Mouse (Mus musculus): ENCODE data around the gene Gm49325. TPM values are rescaled to one million over a fixed set of nuclear protein-coding genes. Genes with fewer than 3 reads are reported as not detected.
A peak's percentile ranks its signal among the peaks of the same experiment; 100 is the strongest.

Gm49325 gene
- polyA plus RNA-seq, 1 experiment from 2014 or later, result not detected

DNA sequence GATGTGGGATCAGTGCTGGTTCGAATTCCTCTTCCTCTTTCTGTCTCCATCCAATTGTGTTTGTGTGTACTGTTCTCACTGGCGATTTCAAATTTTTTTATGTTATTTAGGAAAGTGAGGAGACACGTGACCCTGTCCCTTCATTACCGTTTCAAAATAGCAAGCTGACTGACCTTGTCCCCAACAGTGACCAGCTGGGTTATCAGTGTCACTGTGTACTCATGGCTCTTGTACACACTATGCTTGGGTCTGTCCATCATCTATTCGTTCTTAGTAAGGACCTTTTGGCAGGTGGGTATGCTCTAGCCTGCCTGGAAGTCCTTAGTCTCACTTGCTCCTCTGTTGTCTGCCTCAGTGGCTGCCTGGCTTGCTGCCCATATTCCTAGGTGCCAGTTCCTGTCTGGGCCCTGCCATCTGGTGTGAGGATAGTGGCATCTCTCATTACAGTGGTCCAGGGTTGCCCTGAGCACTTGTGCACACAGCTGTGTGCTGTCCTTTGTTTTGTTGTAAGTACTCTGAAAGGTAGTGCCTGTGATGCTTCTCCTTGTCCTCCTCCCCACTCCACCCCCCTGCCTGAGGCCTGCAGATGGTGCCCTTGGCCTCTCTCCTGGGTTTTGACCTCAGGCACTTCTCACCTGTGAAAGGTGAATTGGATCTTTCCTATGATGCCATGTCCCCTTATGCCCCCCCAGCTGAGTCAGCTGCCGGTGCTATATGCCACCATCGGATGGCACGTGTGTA, 4.4 kb downstream of the Gm49325 start:
- WGBS, result 80% methylated on average over 8 of the region's 8 CpGs
- peaks cover 12% of the 10 kb centered on the region for H3K4me1 ChIP-seq (ENCODE audit: control insufficient read depth, insufficient read depth, low read length)
- H3K4me3 ChIP-seq (ENCODE audit: low read depth, low read length), result no peak overlapping the region
- H3K27ac ChIP-seq (ENCODE audit: low read length), result no peak overlapping the region
- no peak overlapping the region for H3K9ac ChIP-seq (replicated peaks; ENCODE audit: low read depth, low read length)
- no peaks in the 10 kb centered on the region for H3K27me3 ChIP-seq (ENCODE audit: control insufficient read depth, insufficient read depth, low read length)
- no peaks in the 10 kb centered on the region for H3K9me3 ChIP-seq (ENCODE audit: control insufficient read depth, low read depth, low read length)
- H3K36me3 ChIP-seq (ENCODE audit: control insufficient read depth, insufficient read depth, low read length), result peaks cover 46% of the 10 kb centered on the region
- ATAC-seq (ENCODE audit: insufficient number of reproducible peaks, insufficient read depth, low FRiP score, low read depth), result no peak
- no peak overlapping the region for H3K4me2 ChIP-seq (replicated peaks; ENCODE audit: low read depth, low read length)

DNA sequence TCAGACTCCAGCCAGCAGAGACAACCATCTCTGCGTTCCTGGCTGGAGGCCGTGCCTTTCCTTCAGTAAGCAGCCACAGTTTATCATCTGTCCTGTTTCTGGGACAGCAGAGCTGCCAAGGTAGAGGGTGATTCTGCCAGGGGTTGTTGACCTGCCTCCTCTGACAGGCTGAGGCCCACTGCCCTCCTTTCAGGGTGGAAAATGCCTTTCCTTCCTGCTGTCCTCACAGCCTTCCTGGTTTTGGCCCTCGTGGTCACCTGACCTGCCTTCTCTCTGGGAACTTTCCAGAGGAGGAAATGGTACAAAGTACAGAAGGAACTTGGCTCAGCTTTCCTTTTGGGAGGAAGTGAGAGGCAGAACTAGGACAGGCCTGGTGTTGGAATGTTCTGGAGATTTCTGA, 7.4 kb downstream of the Gm49325 start:
- Histone ChIP-seq H3K36me3 (ENCODE audit: control insufficient read depth, insufficient read depth, low read length) (peaks cover 66% of the 10 kb centered on the region), H3K4me3 (ENCODE audit: low read depth, low read length) (no peak overlapping the region)
- no peak for ATAC-seq (ENCODE audit: insufficient number of reproducible peaks, insufficient read depth, low FRiP score, low read depth)

DNA sequence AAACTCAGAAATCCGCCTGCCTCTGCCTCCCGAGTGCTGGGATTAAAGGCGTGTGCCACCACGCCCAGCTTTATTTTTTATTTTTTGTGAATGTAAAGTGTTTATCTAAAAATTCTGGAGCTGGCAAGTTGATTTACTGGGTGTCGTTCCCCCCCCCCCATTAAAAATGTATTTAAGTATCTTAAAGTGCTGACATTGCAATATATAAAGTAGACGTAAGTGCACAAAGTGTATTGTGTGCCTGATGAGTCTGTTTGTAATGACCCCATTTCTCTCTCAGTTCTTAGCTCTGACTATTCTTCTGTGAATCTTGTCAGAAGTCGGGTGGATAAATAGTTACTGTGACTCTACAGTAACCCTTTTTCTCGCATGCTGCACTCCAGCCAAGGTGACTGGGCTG, 9.7 kb downstream of the Gm49325 start:
- 91% methylated on average over 8 of the region's 8 CpGs for WGBS
- H3K36me3 ChIP-seq (ENCODE audit: control insufficient read depth, insufficient read depth, low read length), result peaks cover 57% of the 10 kb centered on the region
- no peak for ATAC-seq (ENCODE audit: insufficient number of reproducible peaks, insufficient read depth, low FRiP score, low read depth)

More for the DNA sequence above, 7.4 kb downstream of the Gm49325 start:
- no peaks in the 10 kb centered on the region for H3K9me3 ChIP-seq (ENCODE audit: control insufficient read depth, low read depth, low read length)
- H3K4me2 ChIP-seq (replicated peaks; ENCODE audit: low read depth, low read length), result no peak overlapping the region
- H3K9ac ChIP-seq (replicated peaks; ENCODE audit: low read depth, low read length), result no peak overlapping the region
- no peaks in the 10 kb centered on the region for H3K27me3 ChIP-seq (ENCODE audit: control insufficient read depth, insufficient read depth, low read length)
- H3K4me1 ChIP-seq (ENCODE audit: control insufficient read depth, insufficient read depth, low read length), result no peaks in the 10 kb centered on the region
- H3K27ac ChIP-seq (ENCODE audit: low read length), result no peak overlapping the region; the same call in 1 of the 2 replicates
- 82% methylated on average over 3 of the region's 3 CpGs for WGBS

DNA sequence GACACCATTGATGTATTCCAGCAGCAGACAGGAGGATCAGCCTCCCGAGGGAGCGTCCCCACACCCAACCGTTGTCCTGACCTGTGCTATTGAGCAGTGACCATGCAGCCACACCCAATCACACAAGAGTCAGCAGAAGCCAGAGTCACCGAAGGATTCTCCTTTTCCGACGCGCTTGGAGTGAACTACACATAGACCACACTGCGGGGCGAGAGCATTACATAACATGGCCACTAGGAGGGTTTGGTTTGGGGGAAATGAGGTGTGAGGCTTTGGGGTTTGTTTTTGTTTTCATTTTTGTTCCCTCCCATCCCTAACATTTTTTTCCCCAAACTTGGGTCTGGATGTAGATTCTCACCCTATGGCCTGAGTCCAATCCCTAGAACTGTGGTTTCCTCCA, 10.2 kb downstream of the Gm49325 start:
- no peak for ATAC-seq (ENCODE audit: insufficient number of reproducible peaks, insufficient read depth, low FRiP score, low read depth)
- WGBS, result 94% methylated on average over 9 of the region's 9 CpGs
- H3K4me3 ChIP-seq (ENCODE audit: low read depth, low read length), result no peak overlapping the region
- H3K36me3 ChIP-seq (ENCODE audit: control insufficient read depth, insufficient read depth, low read length), result peaks cover 51% of the 10 kb centered on the region
- no peak overlapping the region for H3K27ac ChIP-seq (ENCODE audit: low read length)
- H3K27me3 ChIP-seq (ENCODE audit: control insufficient read depth, insufficient read depth, low read length), result no peaks in the 10 kb centered on the region
- no peaks in the 10 kb centered on the region for H3K4me1 ChIP-seq (ENCODE audit: control insufficient read depth, insufficient read depth, low read length)
- H3K4me2 ChIP-seq (replicated peaks; ENCODE audit: low read depth, low read length), result no peak overlapping the region
- no peaks in the 10 kb centered on the region for H3K9me3 ChIP-seq (ENCODE audit: control insufficient read depth, low read depth, low read length)
- no peak overlapping the region for H3K9ac ChIP-seq (replicated peaks; ENCODE audit: low read depth, low read length)

More for the DNA sequence above, 9.7 kb downstream of the Gm49325 start:
- Histone ChIP-seq H3K27ac (ENCODE audit: low read length) (no peak overlapping the region), H3K9ac (replicated peaks; ENCODE audit: low read depth, low read length) (no peak overlapping the region), H3K4me3 (ENCODE audit: low read depth, low read length) (no peak overlapping the region), H3K4me2 (replicated peaks; ENCODE audit: low read depth, low read length) (no peak overlapping the region), H3K9me3 (ENCODE audit: control insufficient read depth, low read depth, low read length) (no peaks in the 10 kb centered on the region), H3K27me3 (ENCODE audit: control insufficient read depth, insufficient read depth, low read length) (no peaks in the 10 kb centered on the region), H3K4me1 (ENCODE audit: control insufficient read depth, insufficient read depth, low read length) (no peaks in the 10 kb centered on the region)

DNA sequence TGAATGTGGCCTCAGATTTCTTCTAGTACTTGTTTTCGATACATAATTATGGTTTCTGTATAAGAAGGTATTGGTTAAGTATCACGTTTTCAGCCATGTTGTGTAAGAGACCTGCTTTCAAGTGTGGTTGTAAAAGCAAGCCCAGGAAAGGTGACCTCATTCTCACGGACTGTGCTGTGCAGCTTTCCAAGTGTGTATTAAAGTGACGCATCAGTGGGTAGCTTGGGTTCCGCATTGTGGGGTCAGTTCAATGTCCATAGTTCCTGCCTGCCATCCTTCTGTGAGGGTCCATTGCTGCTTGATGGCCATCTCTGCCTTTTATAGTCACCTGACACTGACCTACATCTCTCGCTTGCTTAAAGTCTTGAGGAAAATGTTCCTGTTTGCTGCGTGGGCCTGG, 10.9 kb downstream of the Gm49325 start:
- no peaks in the 10 kb centered on the region for H3K27me3 ChIP-seq (ENCODE audit: control insufficient read depth, insufficient read depth, low read length)
- H3K9me3 ChIP-seq (ENCODE audit: control insufficient read depth, low read depth, low read length), result no peaks in the 10 kb centered on the region
- no peak overlapping the region for H3K4me3 ChIP-seq (ENCODE audit: low read depth, low read length)
- H3K4me2 ChIP-seq (replicated peaks; ENCODE audit: low read depth, low read length), result no peak overlapping the region
- no peak overlapping the region for H3K27ac ChIP-seq (ENCODE audit: low read length)
- no peak overlapping the region for H3K9ac ChIP-seq (replicated peaks; ENCODE audit: low read depth, low read length)
- no peaks in the 10 kb centered on the region for H3K4me1 ChIP-seq (ENCODE audit: control insufficient read depth, insufficient read depth, low read length)
- peaks cover 44% of the 10 kb centered on the region for H3K36me3 ChIP-seq (ENCODE audit: control insufficient read depth, insufficient read depth, low read length)
- WGBS, result 92% methylated on average over 7 of the region's 7 CpGs
- no peak for ATAC-seq (ENCODE audit: insufficient number of reproducible peaks, insufficient read depth, low FRiP score, low read depth)

DNA sequence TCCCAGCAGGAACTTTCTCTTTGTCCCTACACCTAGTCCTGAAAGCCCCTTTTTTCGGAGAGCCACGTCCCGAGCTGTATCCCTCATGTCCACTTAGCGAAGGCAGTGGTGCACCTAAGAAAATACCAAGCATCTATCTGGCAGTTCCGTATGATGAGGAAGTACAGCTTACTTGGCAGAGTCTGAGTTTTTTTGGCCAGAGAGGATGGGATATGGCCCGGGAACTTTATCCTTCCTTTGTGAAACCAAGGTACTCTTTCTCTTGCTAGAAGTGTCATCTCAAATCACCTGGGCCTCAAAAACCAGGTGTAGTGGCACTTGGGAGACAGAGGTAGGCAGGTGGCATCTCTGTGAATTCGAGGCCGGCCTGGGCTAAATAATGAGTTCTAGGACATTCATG, 15.5 kb downstream of the Gm49325 start:
- no peak for ATAC-seq (ENCODE audit: insufficient number of reproducible peaks, insufficient read depth, low FRiP score, low read depth)
- 78% methylated on average over 8 of the region's 8 CpGs for WGBS
- peak overlapping the region; percentile 90 for H3K27ac ChIP-seq (ENCODE audit: low read length)

DNA sequence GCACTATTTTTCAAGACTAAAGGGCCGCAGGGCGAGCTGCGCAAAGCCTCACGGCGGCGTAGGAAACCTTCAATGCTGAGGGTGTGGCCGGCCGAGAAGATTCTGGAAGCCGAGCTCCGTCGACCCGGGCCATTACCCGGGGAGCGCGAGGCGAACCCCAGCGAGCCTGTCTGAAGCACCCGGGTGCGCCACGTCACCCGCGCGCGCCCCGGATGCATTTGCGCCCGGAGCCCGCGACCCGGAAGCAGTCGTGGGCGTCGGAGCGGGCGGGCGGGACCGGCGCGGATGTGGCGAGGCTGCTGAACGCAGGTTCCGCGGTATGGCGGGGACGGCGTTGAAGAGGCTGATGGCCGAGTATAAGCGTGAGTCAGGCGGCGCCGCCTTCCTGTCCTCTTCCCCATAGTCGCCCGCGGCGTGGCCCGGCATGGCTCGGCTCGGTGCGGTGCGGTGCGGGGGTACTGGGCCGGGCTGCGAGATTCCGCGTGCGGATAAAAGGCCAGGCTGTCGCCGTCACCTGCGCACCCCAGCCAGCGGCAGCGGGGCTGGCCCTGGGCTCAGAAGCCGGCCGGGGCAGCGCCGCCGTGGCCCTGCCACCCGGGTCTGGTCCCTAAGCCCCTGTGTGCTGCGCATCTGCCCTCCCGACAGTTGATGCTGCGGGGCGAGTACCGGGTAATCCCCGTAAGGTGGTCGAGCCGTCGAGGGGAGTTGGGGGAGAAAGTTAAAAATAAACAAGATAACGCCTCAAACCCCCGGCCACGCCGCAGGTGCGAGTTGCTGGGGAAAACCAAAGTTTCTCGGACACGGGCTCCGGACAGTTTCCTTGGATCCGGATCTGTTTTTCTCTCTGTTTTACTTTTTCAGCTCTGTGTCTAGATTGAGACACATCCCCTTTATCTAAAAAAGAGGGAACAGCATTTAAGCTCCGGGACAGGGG, 16.3 kb downstream of the Gm49325 start, which contains the start of gene Ube2g2:
Gene Ube2g2, plus strand, starts transcription at position 221 of the 934 bp plus-strand sequence.
- Histone ChIP-seq H3K9ac (replicated peaks; ENCODE audit: low read depth, low read length) (peak within 1 kb of the TSS; percentile 90), H3K4me1 (ENCODE audit: control insufficient read depth, insufficient read depth, low read length) (peaks cover 27% of the 10 kb centered on the region), H3K27me3 (ENCODE audit: control insufficient read depth, insufficient read depth, low read length) (no peaks in the 10 kb centered on the region), H3K36me3 (ENCODE audit: control insufficient read depth, insufficient read depth, low read length) (peaks cover 8% of the 10 kb centered on the region; the same call in 1 of the 2 replicates), H3K4me2 (replicated peaks; ENCODE audit: low read depth, low read length) (peak within 1 kb of the TSS; percentile 76), H3K27ac (ENCODE audit: low read length) (peak within 1 kb of the TSS; percentile 90), H3K4me3 (ENCODE audit: low read depth, low read length) (peak within 1 kb of the TSS; percentile 84), H3K9me3 (ENCODE audit: control insufficient read depth, low read depth, low read length) (no peaks in the 10 kb centered on the region)
- under 1% methylated on average over 96 of the region's 96 CpGs for WGBS
- peak; percentile 91 for ATAC-seq (ENCODE audit: insufficient number of reproducible peaks, insufficient read depth, low FRiP score, low read depth)

More for the DNA sequence above, 15.5 kb downstream of the Gm49325 start:
- Histone ChIP-seq H3K4me1 (ENCODE audit: control insufficient read depth, insufficient read depth, low read length) (peaks cover 27% of the 10 kb centered on the region), H3K9me3 (ENCODE audit: control insufficient read depth, low read depth, low read length) (no peaks in the 10 kb centered on the region), H3K4me3 (ENCODE audit: low read depth, low read length) (peak overlapping the region; percentile 84), H3K9ac (replicated peaks; ENCODE audit: low read depth, low read length) (peak overlapping the region; percentile 90; the same call in 1 of the 2 replicates), H3K36me3 (ENCODE audit: control insufficient read depth, insufficient read depth, low read length) (peaks cover 14% of the 10 kb centered on the region; the same call in 1 of the 2 replicates), H3K27me3 (ENCODE audit: control insufficient read depth, insufficient read depth, low read length) (no peaks in the 10 kb centered on the region), H3K4me2 (replicated peaks; ENCODE audit: low read depth, low read length) (peak overlapping the region; percentile 53)

DNA sequence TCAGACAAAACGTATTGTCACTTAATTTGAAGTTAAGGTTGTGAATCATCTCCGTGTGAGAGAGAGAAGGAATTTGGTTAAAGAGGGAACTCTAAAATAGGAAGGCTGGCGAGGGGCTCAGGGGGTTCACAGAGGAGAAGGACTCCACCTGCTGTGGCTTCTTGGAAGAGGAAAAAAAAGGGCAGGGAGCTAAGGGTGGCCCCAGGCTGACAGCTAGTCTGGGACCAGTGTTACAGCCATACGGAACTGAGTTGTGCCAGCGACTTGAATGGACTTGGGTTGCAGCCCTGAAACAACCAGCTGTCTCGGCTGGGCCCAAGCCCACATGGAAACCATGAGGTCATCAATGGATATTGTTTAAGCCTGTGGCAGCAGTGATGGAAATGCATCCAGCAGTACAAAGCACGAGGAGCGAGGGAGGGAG, 17.1 kb downstream of the Gm49325 start:
- H3K9ac ChIP-seq (replicated peaks; ENCODE audit: low read depth, low read length), result peak overlapping the region; percentile 90
- WGBS, result 12% methylated on average over 8 of the region's 8 CpGs
- H3K4me2 ChIP-seq (replicated peaks; ENCODE audit: low read depth, low read length), result peak overlapping the region; percentile 76
- ATAC-seq (ENCODE audit: insufficient number of reproducible peaks, insufficient read depth, low FRiP score, low read depth), result 0 out of 2 replicates have a peak, but pooled peaks have one; percentile 16
- peak overlapping the region; percentile 84 for H3K4me3 ChIP-seq (ENCODE audit: low read depth, low read length)
- peaks cover 4% of the 10 kb centered on the region; the same call in 1 of the 2 replicates for H3K36me3 ChIP-seq (ENCODE audit: control insufficient read depth, insufficient read depth, low read length)
- peaks cover 27% of the 10 kb centered on the region for H3K4me1 ChIP-seq (ENCODE audit: control insufficient read depth, insufficient read depth, low read length)
- H3K27ac ChIP-seq (ENCODE audit: low read length), result peak overlapping the region; percentile 90; the same call in 1 of the 2 replicates
- H3K27me3 ChIP-seq (ENCODE audit: control insufficient read depth, insufficient read depth, low read length), result no peaks in the 10 kb centered on the region
- H3K9me3 ChIP-seq (ENCODE audit: control insufficient read depth, low read depth, low read length), result no peaks in the 10 kb centered on the region

Measured in stomach, embryonic 14.5 days (tissue).